Mouse (Mus musculus) limb, embryonic 14.5 days (tissue): ENCODE measurements at regions not wholly inside any gene's neighbourhood (a gene's known extent, or its start where the extent isn't known, plus 50 kb on each side); places are given as distances from the start of the nearest gene placed in this dataset.

ENCODE experiments used
- ATAC-seq: fragments of 200-750 bp; cut with Nextera tagmentation; 2 replicates; pipeline ENCODE4 v1.8.0; 2017; ENCODE audit warnings: low read depth, moderate number of reproducible peaks, moderate TSS enrichment; ENCODE audit not compliant: low FRiP score
- DNase-seq: peaks from one replicate; pipeline ENCODE4 v3.0.0-alpha.2; 2015; ENCODE audit warnings: low spot score
- H3K27ac ChIP-seq: fragments of 300-500 bp; sonication (generic); replicated peaks from 2 replicates; pipeline ENCODE4 v1.5.1; 2014; ENCODE audit warnings: low read depth, mild to moderate bottlenecking, low read length, moderate library complexity, mixed read lengths
- H3K27me3 ChIP-seq: fragments of 300-500 bp; sonication (generic); 2 replicates; pipeline ENCODE4 v1.6.1; 2014; ENCODE audit warnings: low read length, mixed read lengths; ENCODE audit not compliant: control insufficient read depth, insufficient read depth
- H3K36me3 ChIP-seq: fragments of 300-500 bp; sonication (generic); 2 replicates; pipeline ENCODE4 v1.6.1; 2014; ENCODE audit warnings: mild to moderate bottlenecking, low read length, moderate library complexity, mixed read lengths; ENCODE audit not compliant: control insufficient read depth, insufficient read depth
- H3K4me1 ChIP-seq: fragments of 300-500 bp; sonication (generic); 2 replicates; pipeline ENCODE4 v1.6.1; 2014; ENCODE audit warnings: antibody characterized with exemption, low read length, mixed read lengths; ENCODE audit not compliant: control insufficient read depth, insufficient read depth
- H3K4me2 ChIP-seq: fragments of 300-500 bp; sonication (generic); replicated peaks from 2 replicates; pipeline ENCODE4 v1.6.1; 2014; ENCODE audit warnings: low read depth, mild to moderate bottlenecking, low read length, moderate library complexity; ENCODE audit not compliant: severe bottlenecking
- H3K4me3 ChIP-seq: fragments of 300-500 bp; sonication (generic); replicated peaks from 2 replicates; pipeline ENCODE4 v1.5.1; 2014; ENCODE audit warnings: low read length
- H3K9ac ChIP-seq: fragments of 300-500 bp; sonication (generic); 2 replicates; pipeline ENCODE4 v1.6.1; 2014; ENCODE audit warnings: mild to moderate bottlenecking, low read depth, low read length, moderate library complexity; ENCODE audit not compliant: severe bottlenecking
- H3K9me3 ChIP-seq: fragments of 300-500 bp; sonication (generic); 2 replicates; pipeline ENCODE4 v1.6.1; 2016; ENCODE audit warnings: low read length; ENCODE audit not compliant: control insufficient read depth
- POLR2A ChIP-seq: fragments of 200-500 bp; IDR thresholded peaks from 2 replicates; pipeline ENCODE4 v1.8.0; 2012; ENCODE audit warnings: inconsistent platforms, mild to moderate bottlenecking, moderate library complexity, borderline replicate concordance; ENCODE audit not compliant: insufficient read depth, insufficient read length; ENCODE audit errors: extremely low read depth
- WGBS: fragments of 180-500 bp; shearing (Covaris S2); extraction: QIAGEN DNeasy Blood & Tissue Kit; methylation state at CpG from one replicate; pipeline ENCODE4 v1.1.7; 2014; 5-methylcytosine and 5-hydroxymethylcytosine counted together

DNA sequence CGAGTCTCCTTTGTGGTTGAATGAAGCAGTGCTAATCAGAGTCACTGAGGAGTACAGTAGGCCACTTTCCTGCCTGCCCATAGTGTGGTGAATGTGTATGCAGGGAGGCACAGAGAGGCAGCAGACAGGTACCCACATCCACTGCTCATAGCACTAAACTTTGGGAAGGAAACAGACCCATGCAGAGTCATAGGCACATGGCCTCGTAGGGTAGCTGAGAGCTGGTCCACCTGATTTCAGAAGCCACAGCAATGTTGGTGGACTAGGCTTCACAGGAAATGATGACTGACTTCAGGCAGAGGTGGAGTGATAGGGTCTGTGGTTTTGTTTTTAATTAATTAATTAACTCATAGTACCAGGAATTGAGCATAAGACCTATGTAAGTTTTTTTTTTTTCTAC lies 170.1 kb upstream of the Eef2kmt start:
- WGBS, result 84% methylated on average over 2 of the region's 2 CpGs
- no peak for ATAC-seq
- TF ChIP-seq POLR2A, result no peak

DNA sequence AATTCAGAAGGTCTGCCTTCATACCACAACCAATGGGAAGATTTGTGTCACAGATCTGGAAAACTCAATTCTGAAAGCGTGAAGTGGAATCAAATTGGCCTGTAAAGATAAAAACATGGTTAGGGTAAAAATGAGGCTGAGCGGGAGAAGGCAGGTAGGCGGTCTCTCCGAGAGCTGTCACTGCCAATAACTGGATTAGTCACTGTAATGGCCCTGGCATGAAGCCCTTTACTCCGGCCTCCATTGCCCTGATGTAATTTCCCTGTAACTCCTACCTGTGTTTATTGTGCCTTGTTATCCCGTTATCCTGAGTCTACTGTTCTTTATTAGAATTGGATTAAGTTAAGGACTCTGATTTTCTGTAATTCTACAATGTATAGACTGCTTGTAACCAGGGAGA lies 166.3 kb upstream of the Eef2kmt start:
- no peaks in the 10 kb centered on the region for H3K4me1 ChIP-seq
- WGBS, result 65% methylated on average over 6 of the region's 6 CpGs
- H3K4me3 ChIP-seq, result no peak overlapping the region
- H3K9me3 ChIP-seq, result no peaks in the 10 kb centered on the region
- no peaks in the 10 kb centered on the region for H3K36me3 ChIP-seq
- TF ChIP-seq POLR2A, result no peak
- ATAC-seq (no peak), DNase-seq (no peak)
- H3K27me3 ChIP-seq, result no peaks in the 10 kb centered on the region
- H3K27ac ChIP-seq, result no peak overlapping the region
- H3K4me2 ChIP-seq, result no peak overlapping the region
- no peak overlapping the region for H3K9ac ChIP-seq

More for the DNA sequence above, 170.1 kb upstream of the Eef2kmt start:
- H3K27ac ChIP-seq, result no peak overlapping the region
- DNase-seq, result no peak
- no peaks in the 10 kb centered on the region for H3K4me1 ChIP-seq
- no peaks in the 10 kb centered on the region for H3K36me3 ChIP-seq
- no peak overlapping the region for H3K4me3 ChIP-seq
- H3K4me2 ChIP-seq, result no peak overlapping the region
- no peaks in the 10 kb centered on the region for H3K9me3 ChIP-seq
- no peaks in the 10 kb centered on the region for H3K27me3 ChIP-seq
- no peak overlapping the region for H3K9ac ChIP-seq

GRCm38 (mm10) chr16:5421591-5421990 lies 165.8 kb upstream of the Eef2kmt start:
- Histone ChIP-seq H3K4me1 (no peaks in the 10 kb centered on the region), H3K4me3 (no peak overlapping the region), H3K9ac (no peak overlapping the region), H3K27ac (no peak overlapping the region), H3K27me3 (no peaks in the 10 kb centered on the region), H3K36me3 (no peaks in the 10 kb centered on the region), H3K9me3 (no peaks in the 10 kb centered on the region), H3K4me2 (no peak overlapping the region)
- ATAC-seq (no peak), DNase-seq (no peak)
- no peak for TF ChIP-seq POLR2A
- 78% methylated on average over 5 of the region's 5 CpGs for WGBS

GRCm38 (mm10) chr16:5419467-5419866 lies 163.7 kb upstream of the Eef2kmt start:
- DNase-seq (no peak), ATAC-seq (no peak)
- 81% methylated on average over 3 of the region's 3 CpGs for WGBS
- Histone ChIP-seq H3K4me1 (no peaks in the 10 kb centered on the region), H3K27ac (no peak overlapping the region), H3K4me2 (no peak overlapping the region), H3K27me3 (no peaks in the 10 kb centered on the region), H3K4me3 (no peak overlapping the region), H3K9ac (no peak overlapping the region), H3K9me3 (no peaks in the 10 kb centered on the region), H3K36me3 (no peaks in the 10 kb centered on the region)
- TF ChIP-seq POLR2A, result no peak

GRCm38 (mm10) chr16:5418462-5419197 lies 162.8 kb upstream of the Eef2kmt start:
- peak; percentile 7 for DNase-seq
- WGBS, result 37% methylated on average over 4 of the region's 4 CpGs
- no peaks in the 10 kb centered on the region for H3K27me3 ChIP-seq
- H3K27ac ChIP-seq, result no peak overlapping the region
- no peaks in the 10 kb centered on the region for H3K4me1 ChIP-seq
- H3K9me3 ChIP-seq, result no peaks in the 10 kb centered on the region
- no peak overlapping the region for H3K9ac ChIP-seq
- TF ChIP-seq POLR2A, result no peak
- no peak for ATAC-seq
- H3K36me3 ChIP-seq, result no peaks in the 10 kb centered on the region
- no peak overlapping the region for H3K4me3 ChIP-seq
- no peak overlapping the region for H3K4me2 ChIP-seq
